Mouse (Mus musculus) v-Abl transformed pro-B cells (cell line): Measurements from ENCODE around the gene Smim12.

Experiments used
- in situ Hi-C, 2 experiments: fragments of 400-800 bp; cut with MboI; formaldehyde crosslinking; loops; one replicate each; pipeline ENCODE4 v1.15.1; 2025; ENCODE audit not compliant: unreplicated experiment in 2 of 2

The Smim12 gene

DNA sequence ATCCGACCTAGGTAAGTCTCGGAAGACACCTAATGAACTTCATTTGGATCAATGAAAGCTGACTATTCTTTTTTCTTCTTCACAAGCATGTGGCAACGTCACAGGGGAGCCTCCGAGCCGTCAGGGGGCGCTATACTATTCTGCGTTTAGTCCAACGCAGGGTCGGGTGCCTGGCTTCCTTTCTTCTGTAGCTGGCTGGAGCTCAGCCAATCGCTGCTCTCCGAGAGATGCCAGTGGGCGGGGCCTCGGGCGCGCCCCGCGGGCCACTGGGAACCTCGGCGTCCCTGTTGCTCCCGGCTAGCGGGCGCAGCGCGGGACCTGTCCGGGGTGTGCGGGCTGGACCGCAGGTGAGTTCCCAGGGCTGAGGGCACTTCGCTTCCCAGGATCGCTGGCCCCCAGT lies at the start of gene Smim12:
Gene Smim12 (plus strand): TSS at position 233 of the 400 bp plus-strand sequence.
- in situ Hi-C loops, result loop anchor here (5.0 to 25.0 kb wide), 9 partner anchors 79 to 1369 kb away; partner anchors contain the start of genes Clspn (in 2 of the 2), AU040320 (in 1 of the 2), Ncdn (in 1 of the 2) and Sfpq (in 1 of the 2)

DNA sequence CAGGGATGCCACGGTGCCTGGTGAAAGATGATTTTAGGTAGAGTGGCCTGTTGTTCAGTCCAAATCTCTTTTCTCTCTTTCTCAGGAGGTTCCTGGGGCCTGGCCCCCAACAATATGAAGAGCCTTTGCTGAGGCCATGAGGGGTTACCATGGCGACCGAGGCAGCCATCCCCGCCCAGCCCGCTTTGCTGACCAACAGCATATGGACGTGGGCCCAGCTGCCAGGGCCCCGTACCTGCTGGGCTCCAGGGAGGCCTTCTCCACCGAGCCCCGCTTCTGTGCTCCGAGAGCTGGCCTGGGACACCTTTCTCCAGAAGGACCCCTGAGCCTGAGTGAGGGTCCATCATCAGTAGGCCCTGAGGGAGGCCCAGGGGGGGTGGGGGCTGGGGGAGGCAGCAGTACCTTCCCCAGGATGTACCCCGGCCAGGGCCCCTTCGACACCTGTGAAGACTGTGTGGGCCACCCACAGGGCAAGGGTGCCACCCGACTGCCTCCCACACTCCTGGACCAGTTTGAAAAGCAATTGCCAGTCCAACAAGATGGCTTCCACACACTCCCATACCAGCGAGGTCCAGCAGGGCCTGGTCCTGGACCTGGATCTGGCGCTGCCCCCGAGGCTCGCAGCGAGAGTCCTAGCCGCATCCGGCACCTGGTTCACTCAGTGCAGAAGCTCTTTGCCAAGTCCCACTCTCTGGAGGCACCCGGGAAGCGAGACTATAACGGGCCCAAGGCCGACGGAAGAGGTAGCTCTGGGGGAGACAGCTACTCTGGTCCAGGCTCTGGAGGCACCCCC lies 48.9 kb upstream of the Smim12 start:
- in situ Hi-C loops, result no loop called here

DNA sequence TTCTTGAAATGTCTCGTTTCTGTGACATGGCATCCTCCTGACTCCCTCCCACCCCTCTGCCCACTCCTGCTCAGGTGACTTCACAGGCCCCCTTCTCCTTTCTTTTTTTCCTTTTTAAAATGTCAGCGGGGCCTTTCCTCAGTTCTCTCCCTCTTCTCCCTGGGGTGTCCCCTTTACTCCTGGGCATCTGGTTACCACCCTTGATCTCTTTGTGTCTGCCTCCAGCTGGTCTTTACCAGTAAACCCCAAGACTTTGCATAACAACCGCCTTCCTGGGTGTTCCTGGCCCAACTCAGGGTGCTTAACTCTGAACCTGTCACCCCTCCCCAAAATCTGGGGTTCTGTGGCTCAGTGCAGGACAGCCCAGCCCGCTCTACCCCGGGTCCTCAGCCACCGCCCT lies 45.0 kb upstream of the Smim12 start:
- in situ Hi-C loops, result no loop called here

DNA sequence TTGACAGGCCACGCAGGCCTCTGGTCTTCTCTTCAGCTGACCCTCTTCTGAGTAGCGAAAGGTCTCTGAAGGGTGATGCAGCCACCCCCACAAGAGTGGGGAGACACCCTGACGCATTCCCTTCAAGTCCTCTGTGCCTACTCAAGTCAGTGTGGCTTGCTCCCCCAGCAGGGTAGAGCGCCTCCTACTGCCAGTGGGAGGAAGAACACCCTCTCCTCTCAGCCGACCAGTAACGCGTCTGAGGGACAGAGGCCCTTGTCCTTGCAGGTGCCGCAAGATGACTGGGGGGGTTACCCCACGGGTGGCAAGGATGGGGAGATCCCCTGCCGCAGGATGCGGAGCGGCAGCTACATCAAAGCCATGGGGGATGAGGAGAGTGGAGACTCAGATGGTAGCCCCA lies 44.2 kb upstream of the Smim12 start:
- in situ Hi-C loops, result no loop called here

DNA sequence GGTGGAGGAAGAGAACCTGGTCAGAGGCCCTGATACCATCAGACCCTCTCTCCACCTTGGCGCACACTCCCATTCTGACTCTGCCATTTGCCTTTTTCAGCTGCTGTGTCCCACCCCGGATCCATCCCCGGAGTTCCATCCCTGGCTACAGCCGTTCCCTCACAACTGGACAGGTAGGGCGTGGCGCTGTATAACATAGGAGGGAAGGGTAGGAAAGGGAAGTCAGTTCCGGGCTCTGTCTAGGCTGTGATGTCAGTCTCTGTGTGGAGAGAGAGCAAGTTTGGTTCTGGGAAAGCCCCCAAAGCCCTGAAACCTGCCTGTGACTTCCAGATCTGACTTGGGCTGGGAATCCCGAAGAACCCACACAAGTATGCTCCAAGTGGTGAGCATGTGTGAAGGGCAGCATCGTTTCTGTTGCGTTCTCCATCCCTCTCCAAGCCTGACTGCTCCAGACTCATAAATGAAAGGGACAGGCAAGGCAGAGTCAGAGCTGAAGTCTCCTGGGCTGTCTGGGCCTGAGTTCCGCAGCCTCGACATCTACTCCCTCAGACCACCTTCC lies 43.3 kb upstream of the Smim12 start:
- in situ Hi-C loops, result no loop called here

DNA sequence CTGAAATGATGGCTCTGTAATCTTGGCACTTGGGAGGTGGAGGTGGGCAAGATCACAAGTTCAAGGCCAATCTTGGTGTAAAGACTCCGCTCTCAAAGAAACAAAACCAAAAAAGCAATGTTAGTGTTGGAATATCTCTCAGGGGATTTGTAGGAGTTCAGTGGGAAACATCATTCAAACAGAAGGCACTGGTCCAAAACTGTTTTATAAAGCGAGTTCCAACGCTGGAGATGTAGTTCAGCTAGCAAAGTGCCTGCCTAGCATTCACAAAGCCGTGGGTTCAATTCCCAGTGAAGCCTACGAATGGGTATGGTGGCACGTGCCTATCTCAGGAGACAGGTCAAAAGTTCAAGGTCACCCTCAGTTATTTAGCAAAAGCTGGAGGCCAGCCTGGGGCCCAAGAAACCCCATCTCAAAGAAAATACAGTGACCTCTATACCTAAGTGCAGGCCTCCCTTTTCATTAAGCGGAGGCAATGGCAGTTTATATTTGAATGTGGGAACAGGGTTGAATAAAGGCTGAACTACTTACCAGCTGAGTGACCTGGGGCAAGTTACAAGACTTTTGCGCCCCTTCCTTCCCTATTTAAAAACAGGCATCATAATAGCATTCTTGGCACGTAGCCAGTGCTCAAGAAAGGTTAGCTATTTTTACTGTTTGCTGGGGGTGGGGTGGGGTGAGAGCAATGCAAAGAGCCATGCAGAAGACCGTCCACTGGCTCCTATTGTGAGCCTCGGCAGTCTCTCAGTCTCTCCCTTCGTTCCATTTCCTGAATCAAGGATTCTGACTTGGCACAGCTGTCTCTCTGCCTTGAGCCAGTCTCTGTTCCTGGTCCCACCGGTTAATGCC lies 42.6 kb upstream of the Smim12 start:
- in situ Hi-C loops, result no loop called here

DNA sequence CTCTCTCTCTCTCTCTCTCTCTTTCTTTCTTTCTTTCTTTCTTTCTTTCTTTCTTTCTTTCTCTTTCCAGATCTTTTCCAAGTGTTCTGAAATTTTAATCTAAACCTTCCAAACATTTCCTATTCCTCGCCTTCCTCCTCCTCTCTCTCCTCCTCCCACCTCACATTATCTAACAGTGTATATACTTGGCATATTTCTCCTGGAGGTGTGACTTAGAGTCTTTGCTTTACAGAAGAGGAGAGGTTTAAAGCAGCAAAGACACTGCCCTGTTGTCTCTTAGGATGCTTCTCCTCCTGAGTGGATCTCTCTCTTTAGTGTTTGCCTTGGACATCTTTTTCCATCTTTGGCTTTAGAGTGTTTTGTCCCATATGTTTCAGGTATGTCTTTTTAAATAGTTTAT lies 40.5 kb upstream of the Smim12 start:
- in situ Hi-C loops, result no loop called here

DNA sequence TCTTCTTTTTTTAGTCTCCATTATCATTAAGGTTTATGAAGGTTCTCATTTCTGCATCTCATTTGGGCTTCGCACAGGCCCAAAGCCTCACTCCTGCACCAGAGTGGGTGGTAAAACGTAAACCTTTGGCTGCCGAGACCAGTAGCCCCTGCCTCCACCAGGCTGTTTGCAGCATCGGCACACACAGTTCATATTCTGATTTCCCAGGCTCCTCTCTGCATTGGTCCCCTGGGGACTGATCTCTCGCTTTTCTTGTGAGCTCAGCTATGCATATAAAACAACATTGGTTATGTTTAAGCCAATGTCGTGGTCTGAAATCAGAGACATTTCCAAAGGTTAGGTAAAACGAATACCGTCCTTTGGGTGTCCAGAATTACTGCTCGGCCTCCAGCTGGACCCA lies 32.3 kb upstream of the Smim12 start:
- in situ Hi-C loops, result no loop called here

DNA sequence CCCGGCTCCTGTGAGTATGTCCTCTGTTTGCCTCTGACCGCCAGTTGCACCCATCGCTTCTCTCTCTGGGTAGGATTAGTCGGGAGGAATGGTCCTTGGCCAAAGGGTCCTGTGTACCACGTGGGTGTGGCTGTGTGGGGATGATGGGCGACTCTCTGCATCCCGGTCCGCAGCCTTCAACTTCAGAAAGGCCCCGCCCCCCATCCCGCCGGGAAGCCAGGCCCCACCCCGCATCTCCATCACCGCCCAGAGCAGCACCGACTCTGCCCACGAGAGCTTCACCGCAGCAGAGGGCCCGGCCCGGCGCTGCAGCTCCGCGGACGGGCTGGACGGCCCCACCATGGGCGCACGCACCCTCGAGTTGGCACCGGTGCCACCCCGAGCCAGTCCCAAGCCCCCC lies 29.1 kb upstream of the Smim12 start:
- in situ Hi-C loops, result no loop called here

DNA sequence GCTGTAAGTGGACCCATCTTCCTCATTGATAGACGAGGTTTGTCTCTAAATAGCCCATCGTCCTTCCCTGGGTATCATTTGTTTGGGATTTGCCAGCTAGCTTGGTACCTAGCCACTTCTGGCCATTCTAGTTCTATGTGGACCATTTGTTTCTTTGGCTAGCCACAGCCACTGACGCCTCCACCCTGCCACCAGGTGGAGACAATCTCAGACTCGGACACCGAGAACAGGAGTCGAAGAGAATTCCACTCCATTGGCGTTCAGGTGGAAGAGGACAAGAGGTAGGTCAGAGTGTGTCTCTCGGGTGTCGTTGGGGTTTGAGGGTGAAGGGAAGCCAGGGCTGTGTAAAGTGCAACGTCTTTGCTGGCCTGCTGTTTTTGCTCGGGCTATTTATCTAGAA lies 28.5 kb upstream of the Smim12 start:
- in situ Hi-C loops, result no loop called here

DNA sequence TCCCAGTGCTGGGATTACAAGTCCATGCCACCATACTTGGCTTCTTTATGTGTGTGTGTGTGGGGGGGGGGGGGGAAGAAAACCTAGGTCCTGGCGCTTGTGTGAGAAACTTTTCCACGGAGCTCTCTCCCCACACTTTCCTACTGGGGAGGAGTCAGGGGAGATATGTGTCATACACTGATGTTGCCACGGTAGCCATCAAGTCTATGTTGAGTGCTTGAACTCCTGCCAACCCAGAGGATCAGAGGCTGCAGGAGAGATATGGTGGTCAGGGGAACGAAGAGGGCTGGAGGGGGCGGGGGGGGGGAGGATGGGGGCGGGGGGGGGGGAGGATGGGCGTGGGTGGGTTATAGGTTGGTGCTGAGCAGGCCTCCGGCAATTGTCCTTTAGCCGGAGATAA lies 27.8 kb upstream of the Smim12 start:
- in situ Hi-C loops, result no loop called here

DNA sequence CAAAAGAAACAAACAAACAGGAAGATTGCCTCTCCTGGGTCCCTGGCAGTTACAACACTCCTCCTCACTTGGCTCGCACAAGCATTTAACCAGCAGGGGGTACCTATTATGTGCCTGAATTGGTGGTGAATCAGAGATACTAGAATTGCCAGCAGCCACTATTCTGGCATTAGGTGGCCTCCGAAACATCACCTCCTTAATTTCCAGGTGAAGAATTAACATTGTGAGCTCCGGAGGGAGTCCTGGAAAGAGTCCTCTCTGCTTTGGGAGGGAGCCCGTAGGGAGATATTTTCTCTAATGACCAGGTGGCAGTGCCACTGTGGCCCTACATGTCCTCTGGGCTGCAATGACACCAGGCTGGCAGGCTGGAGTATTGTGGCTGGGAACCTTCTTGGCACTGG lies 27.3 kb upstream of the Smim12 start:
- in situ Hi-C loops, result no loop called here

DNA sequence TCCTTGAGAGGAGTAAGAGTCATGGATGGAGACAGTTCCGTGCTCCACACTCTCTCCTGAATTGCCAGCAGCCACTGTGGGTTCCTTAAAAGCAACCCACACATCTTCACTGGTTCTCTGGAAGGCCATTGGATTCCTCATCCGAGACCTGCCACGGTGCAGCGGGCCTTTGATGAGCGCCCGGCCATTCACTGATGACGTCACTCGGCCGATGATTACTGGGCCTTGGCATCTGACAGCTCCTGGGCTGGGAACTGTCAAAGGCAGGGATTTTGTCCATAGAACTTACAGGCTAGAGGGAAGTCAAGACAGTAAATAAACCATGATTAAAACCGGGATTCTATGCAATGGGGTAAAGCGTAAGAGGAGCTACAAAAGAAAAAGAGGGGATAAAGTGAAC lies 26.5 kb upstream of the Smim12 start:
- in situ Hi-C loops, result no loop called here

DNA sequence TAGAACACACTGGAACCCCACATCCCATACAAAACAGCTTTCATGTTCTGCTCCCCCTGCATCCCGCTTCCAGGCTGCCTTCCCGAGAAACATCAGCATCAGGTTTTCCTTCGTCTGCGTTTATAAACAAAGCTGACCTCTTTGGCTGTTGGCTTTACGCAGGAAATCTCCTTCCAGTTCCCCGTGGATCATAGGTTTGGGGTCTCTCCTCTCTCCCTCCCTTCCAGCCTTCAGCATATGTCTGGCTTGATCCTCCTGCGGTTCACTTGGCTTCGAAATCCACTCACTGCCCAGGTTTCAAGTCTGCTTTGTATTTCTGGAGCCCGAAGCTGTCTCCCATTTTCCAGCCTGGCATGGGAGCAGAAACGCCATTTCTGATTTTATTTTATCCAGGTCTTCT lies 20.3 kb upstream of the Smim12 start:
- in situ Hi-C loops, result no loop called here

DNA sequence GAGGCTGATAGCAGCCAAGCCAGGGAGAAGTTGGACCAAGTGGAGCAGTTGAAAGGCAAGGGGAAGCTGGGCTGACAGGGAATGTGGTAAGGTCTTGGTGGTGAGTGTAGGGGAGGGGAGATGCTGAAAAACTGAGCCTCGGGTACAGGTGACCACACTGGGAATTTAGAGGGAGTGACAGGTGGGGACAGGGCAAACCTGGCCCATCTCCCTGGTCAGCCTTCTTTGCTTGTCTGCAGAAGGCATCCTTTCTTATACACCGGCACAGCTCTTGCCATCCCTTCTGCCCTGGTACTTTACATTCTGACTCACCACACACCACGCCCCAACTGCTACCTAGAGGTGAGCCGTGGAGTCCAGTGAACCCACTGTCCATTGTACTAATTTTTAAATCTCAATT lies 19.8 kb upstream of the Smim12 start:
- in situ Hi-C loops, result no loop called here

DNA sequence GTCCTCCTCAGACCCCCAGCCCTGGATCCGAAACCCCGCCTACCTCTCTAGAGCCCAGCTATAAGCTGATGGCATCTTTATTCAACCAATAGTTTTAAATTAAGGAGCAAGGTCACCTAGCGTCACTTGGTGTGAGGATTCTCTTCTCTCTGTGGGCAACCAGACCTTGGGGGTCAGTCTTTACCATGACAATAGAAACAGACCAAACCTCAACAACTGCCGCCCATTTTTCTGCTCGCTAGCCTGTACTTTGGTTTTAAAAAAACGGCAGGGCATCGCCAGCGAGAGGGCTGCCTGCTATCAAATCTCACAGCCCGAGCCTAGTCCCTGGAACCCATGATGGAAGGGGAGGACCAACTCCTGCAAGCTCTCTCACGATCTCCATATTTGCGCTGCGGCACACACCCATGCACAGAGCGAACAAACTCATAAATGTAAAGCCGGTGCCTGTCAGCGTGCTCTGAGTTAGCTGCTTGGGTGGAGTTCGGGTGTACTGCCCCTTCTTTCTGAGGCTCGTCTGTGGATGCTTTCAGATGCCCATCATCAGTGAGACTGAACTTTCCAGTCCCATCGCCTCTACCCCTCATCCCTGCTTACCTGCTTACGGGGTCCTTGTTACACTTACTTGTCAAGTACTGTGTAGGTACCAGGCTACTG lies 19.0 kb upstream of the Smim12 start:
- in situ Hi-C loops, result loop anchor here (25.0 kb wide), 4 partner anchors 162 to 1388 kb away; partner anchors contain the start of genes Clspn (in 1 of the 2), Tfap2e (in 1 of the 2), Tlr12 (in 1 of the 2) and Zmym1 (in 1 of the 2)

DNA sequence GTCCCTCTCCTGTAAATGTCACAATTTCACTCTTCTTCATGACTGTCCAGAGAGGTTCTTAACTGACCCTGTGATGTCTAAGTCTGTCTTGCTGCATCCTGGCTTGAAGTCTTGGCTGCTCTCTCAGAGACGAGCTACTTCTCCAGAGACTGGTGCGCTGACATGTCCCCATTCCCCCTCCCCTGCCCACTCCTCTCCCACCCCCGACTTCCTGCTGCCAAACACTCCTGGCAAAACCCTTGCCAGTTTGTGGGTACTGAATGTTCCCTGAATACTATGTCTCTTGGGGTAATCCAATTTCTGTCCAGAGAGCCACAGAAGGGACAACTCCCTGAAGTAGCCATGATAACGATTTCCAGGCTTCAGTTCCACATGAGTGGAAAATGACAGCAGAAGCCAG lies 17.5 kb upstream of the Smim12 start:
- in situ Hi-C loops, result loop anchor here (25.0 kb wide), 4 partner anchors 164 to 1386 kb away; partner anchors contain the start of genes Clspn (in 1 of the 2), Tfap2e (in 1 of the 2), Tlr12 (in 1 of the 2) and Zmym1 (in 1 of the 2)

DNA sequence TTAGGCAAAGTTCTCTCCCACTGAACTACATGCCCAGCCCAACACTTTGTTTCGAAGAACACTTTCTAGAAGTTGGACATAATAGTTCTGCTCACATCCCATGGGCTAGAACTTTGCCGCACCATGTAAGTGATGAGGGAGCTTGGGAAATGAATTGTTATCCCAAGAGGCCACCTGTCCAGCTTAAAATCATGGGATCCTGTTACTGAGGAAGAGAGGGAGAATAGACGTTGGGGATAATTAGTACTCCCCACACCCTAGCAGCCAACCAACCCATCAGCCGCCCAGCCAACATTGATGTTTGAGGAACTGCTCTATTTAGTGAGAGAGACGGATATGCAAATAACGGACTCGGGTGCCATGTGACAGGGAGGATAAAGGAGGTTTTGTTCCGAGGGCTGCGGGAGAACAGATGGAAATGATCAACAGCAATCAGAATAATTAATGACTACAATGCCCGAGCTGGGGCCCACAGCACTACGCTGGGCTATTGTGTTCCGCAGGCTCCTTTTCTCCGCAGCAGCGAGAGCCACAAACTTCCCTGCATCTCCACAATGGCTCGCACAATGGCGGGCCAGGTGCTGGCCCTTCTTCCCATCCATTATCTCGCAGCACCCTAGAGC lies 16.4 kb upstream of the Smim12 start:
- in situ Hi-C loops, result loop anchor here (25.0 kb wide), 4 partner anchors 165 to 1385 kb away; partner anchors contain the start of genes Clspn (in 1 of the 2), Tfap2e (in 1 of the 2), Tlr12 (in 1 of the 2) and Zmym1 (in 1 of the 2)

DNA sequence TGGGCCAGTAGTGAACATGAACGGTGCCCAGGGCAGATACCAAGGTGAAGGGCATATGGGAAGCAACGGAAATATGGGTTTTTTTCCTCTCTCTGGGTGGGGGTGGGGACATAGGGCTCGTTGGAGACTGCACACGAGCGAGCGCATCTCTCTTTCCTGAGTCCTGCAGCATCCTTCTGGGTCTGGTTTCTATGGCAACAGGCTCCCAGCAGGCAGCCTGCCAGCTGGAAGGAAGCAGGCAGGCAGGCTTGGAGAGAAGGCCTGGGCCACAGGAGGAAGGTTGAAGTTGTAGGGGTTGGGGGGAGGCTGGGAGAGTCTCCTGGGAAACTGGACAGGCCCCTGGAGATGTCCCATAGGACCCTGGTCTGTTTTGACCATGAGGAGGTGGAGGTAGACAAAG lies 11.6 kb upstream of the Smim12 start:
- in situ Hi-C loops, result loop anchor here (10.0 to 25.0 kb wide), 5 partner anchors 107 to 1380 kb away; partner anchors contain the start of genes Clspn (in 1 of the 2), Tfap2e (in 1 of the 2), Tlr12 (in 1 of the 2) and Tmem35b (in 1 of the 2)

DNA sequence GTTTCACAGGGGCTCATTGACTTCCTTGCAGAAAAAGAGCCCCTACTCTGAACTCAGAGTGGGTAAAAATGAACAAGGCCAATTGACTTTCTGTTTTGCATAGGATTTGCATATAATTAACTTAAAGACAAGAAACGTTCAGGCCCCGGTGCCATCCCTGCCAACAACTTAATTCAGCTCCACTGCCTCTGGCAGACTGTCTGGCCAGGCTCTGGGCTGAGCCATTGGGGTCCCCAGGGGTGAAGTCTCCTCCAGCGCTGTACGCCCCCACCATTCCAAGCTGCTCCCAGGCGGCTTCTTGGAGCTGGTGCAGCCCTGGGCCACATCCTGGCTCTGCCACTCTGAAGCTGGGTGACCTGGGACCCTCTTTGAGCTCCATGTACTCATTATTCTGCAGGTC lies 11.0 kb upstream of the Smim12 start:
- in situ Hi-C loops, result loop anchor here (10.0 to 25.0 kb wide), 5 partner anchors 108 to 1380 kb away; partner anchors contain the start of genes Clspn (in 1 of the 2), Tfap2e (in 1 of the 2), Tlr12 (in 1 of the 2) and Tmem35b (in 1 of the 2)
